24 mouse cellular contexts compared by ENCODE assay signal in the genomic region with DNA sequence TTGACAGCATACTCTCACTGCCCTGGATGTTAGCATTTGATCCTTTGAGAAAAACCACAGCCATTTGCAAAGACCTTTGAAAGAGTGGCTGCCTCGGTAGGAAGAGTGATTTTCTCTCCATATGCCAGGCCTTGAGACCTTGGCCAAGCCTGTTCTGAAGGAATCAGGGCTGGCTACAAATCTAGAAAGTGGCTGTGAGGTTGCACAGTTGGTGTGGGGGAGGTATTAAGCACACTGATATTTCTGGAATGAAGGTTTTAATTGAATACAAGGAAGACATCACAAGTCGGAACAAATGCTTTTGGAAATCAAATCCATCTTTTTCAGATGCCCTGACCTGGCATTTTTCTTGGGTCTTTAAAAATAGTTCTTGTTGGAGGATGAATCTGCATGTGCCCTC.
DNase-seq lines count a peak whose midpoint lies in the region; ATAC-seq and TF ChIP-seq lines count a peak whose summit lies in the region.
"Had no signal": no experiment of that assay in that cellular context is flagged by ENCODE, and none has a peak within 500 bp of the region (broad histone marks: within the 10 kb centered on the region; RNA-seq: fewer than 3 reads in every experiment).

No protein-coding gene starts in this region.

- no peak for DNase-seq in frontal cortex, postnatal 14 days (ENCODE audit: low spot score in 2 of 2)
- DNase-seq in layer of hippocampus, adult 2 months (ENCODE audit: low spot score in 2 of 2), result peak in 1 of 2 experiments; percentile 30
- no peak for DNase-seq in layer of hippocampus, postnatal 10 days (ENCODE audit: low spot score in 2 of 2)
- peak; percentile 52 for DNase-seq in layer of hippocampus, adult 9-11 months
- no peak for DNase-seq in layer of hippocampus, postnatal 25 days (ENCODE audit: extremely low spot score in 1 of 2, low spot score in 1 of 2)
- peak; percentile 1 for DNase-seq in urinary bladder, adult 2 months (ENCODE audit: low spot score)
- DNase-seq in urinary bladder, adult 18-20 months (ENCODE audit: low spot score in 2 of 2), result no peak
- DNase-seq: adrenal gland, adult 8-10 months; adrenal gland, postnatal 14 days; adrenal gland, postnatal 36 days; B cell, adult 2 months; cerebellum, adult 11 months; cerebellum, adult 18-20 months; cerebellum, adult 8-10 months; cerebellum, postnatal 10 days; cerebellum, postnatal 25 days had no signal

- peak overlapping the region; percentile 73 for H3K27ac ChIP-seq in layer of hippocampus, adult 2 months
- H3K27ac ChIP-seq: embryonic facial prominence, embryonic 10.5 days; embryonic facial prominence, embryonic 12.5 days; forebrain, embryonic 13.5 days; forebrain, embryonic 15.5 days had no signal

- no peak for TF ChIP-seq CTCF in layer of hippocampus, adult 2 months (conservative IDR thresholded peaks at IDR 0.05)

- no peak overlapping the region for H3K4me3 ChIP-seq in layer of hippocampus, adult 2 months
- H3K4me3 ChIP-seq: embryonic facial prominence, embryonic 10.5 days; embryonic facial prominence, embryonic 12.5 days; forebrain, embryonic 13.5 days; forebrain, embryonic 15.5 days had no signal

- peak; percentile 23 for ATAC-seq in frontal cortex, adult (ENCODE audit: low TSS enrichment)
- ATAC-seq: activated CD4-positive, CD25-positive, alpha-beta regulatory T cell, adult 4 months; CD4-positive, CD25-positive, alpha-beta regulatory T cell, adult 4 months; forebrain, embryonic 13.5 days; forebrain, embryonic 15.5 days; Patski had no signal

Comparison
In these comparisons a context has a peak if more than half of its experiments do, and no peak if none do; other contexts are left out.
1. DNase-seq: peak in layer of hippocampus, adult 9-11 months (single experiment) and urinary bladder, adult 2 months (single experiment); none in frontal cortex, postnatal 14 days (0 of 2), layer of hippocampus, postnatal 10 days (0 of 2), layer of hippocampus, postnatal 25 days (0 of 2) and urinary bladder, adult 18-20 months (0 of 2).